Mouse (Mus musculus) liver, embryonic 18 days (tissue): Measurements from ENCODE around the gene Cebpa. TPM values are rescaled to one million over a fixed set of nuclear protein-coding genes. Genes with fewer than 3 reads are reported as not detected.

Experiments used
- polyA plus RNA-seq: library from polyadenylated mRNA; depleted of rRNA; stranded (reverse); fragments of >200 nt; gene quantifications from 2 replicates; pipeline ENCODE4 v1.2.3, GENCODE M21; 2012; rRNA removed

Gene Cebpa
- 93.6 and 115 TPM in 2 replicates for polyA plus RNA-seq

GRCm38 (mm10) chr7:35118841-35119413, at the start of gene Cebpa:
Cebpa (plus strand) TSS chr7:35119293.

Other genes starting within 250 kb of the Cebpa start
- 24.8 and 25.4 TPM in 2 replicates for gene Pepd, start 206.9 kb upstream of the Cebpa start, polyA plus RNA-seq
- gene Cebpg, start 62.7 kb upstream of the Cebpa start, polyA plus RNA-seq = 22.2 and 22.4 TPM in 2 replicates
- gene Slc7a10, start 67.1 kb downstream of the Cebpa start, polyA plus RNA-seq = 0.24 and 0.36 TPM in 2 replicates
- 1.3 and 1.6 TPM in 2 replicates for gene Lrp3, start 96.2 kb downstream of the Cebpa start, polyA plus RNA-seq
- gene Gpatch1, start 199.1 kb downstream of the Cebpa start, polyA plus RNA-seq = 3.4 and 3.8 TPM in 2 replicates
- gene Rhpn2, start 214.9 kb downstream of the Cebpa start, polyA plus RNA-seq = 7.4 and 8.9 TPM in 2 replicates